Mouse (Mus musculus) forebrain, embryonic 11.5 days (tissue): ENCODE results near the gene Plk3. TPM values are rescaled to one million over a fixed set of nuclear protein-coding genes. Genes with fewer than 3 reads are reported as not detected.

Source experiments
- ATAC-seq: fragments of 200-750 bp; cut with Nextera tagmentation; replicated peaks from 2 replicates; pipeline ENCODE4 v1.8.0; 2017; ENCODE audit warnings: moderate TSS enrichment; ENCODE audit not compliant: low FRiP score
- DNase-seq: peaks from one replicate; pipeline ENCODE4 v3.0.0-alpha.2; 2017; ENCODE audit warnings: low spot score
- H3K27ac ChIP-seq: fragments of 300-500 bp; sonication (generic); 2 replicates; pipeline ENCODE4 v1.5.1; 2014; ENCODE audit warnings: low read depth, low read length
- H3K27me3 ChIP-seq: fragments of 300-500 bp; sonication (generic); 2 replicates; pipeline ENCODE4 v1.6.1; 2014; ENCODE audit warnings: mild to moderate bottlenecking, low read length, mixed read lengths; ENCODE audit not compliant: control insufficient read depth, insufficient read depth
- H3K36me3 ChIP-seq: fragments of 300-500 bp; sonication (generic); 2 replicates; pipeline ENCODE4 v1.6.1; 2014; ENCODE audit warnings: mild to moderate bottlenecking, low read length, moderate library complexity, mixed read lengths; ENCODE audit not compliant: control insufficient read depth, insufficient read depth
- H3K4me1 ChIP-seq: fragments of 300-500 bp; sonication (generic); replicated peaks from 2 replicates; pipeline ENCODE4 v1.6.1; 2014; ENCODE audit warnings: low read length, mixed read lengths; ENCODE audit not compliant: control insufficient read depth, insufficient read depth
- H3K4me2 ChIP-seq: fragments of 300-500 bp; sonication (generic); 2 replicates; pipeline ENCODE4 v1.6.1; 2014; ENCODE audit warnings: low read depth, mild to moderate bottlenecking, low read length, moderate library complexity, mixed read lengths; ENCODE audit not compliant: severe bottlenecking
- H3K4me3 ChIP-seq: fragments of 300-500 bp; sonication (generic); 2 replicates; pipeline ENCODE4 v1.5.1; 2014; ENCODE audit warnings: low read depth, low read length
- H3K9ac ChIP-seq: fragments of 300-500 bp; sonication (generic); 2 replicates; pipeline ENCODE4 v1.6.1; 2014; ENCODE audit warnings: low read length
- H3K9me3 ChIP-seq: fragments of 300-500 bp; sonication (generic); 2 replicates; pipeline ENCODE4 v1.6.1; 2016; ENCODE audit warnings: low read length, mixed read lengths; ENCODE audit not compliant: control insufficient read depth
- WGBS: fragments of 180-500 bp; shearing (Covaris S2); extraction: QIAGEN DNeasy Blood & Tissue Kit; methylation state at CpG from one replicate; pipeline ENCODE4 v1.1.7; 2014; 5-methylcytosine and 5-hydroxymethylcytosine counted together
- microRNA-seq: library from miRNA; unstranded; fragments of <30 nt; microRNA quantifications from one replicate; pipeline ENCODE4, GENCODE M21; 2016; ENCODE audit not compliant: insufficient number of aligned reads
- polyA plus RNA-seq: library from polyadenylated mRNA; unstranded; fragments of >200 nt; fragmentation: Nextera tagmentation; extraction: Ambion mirVana; gene quantifications from 2 replicates; pipeline ENCODE4 v1.2.1, GENCODE M21; 2014

Plk3 gene
- polyA plus RNA-seq, 1 experiment from 2014 or later, result 16.0 TPM

- Histone ChIP-seq H3K27me3 (no peaks in the 10 kb centered on the region), H3K4me1 (no peaks in the 10 kb centered on the region), H3K27ac (no peak overlapping the region), H3K9me3 (no peaks in the 10 kb centered on the region), H3K9ac (no peak overlapping the region), H3K4me3 (no peak overlapping the region), H3K36me3 (no peaks in the 10 kb centered on the region), H3K4me2 (no peak overlapping the region)
- ATAC-seq (no peak), DNase-seq (no peak)
- WGBS, result 87% methylated on average over 7 of the region's 7 CpGs
Observed at GRCm38 (mm10) chr4:117087948-117088640, 45.7 kb downstream of the Plk3 start.

Small RNAs within 50 kb of the gene (microRNA-seq; reads per million reads assigned to microRNA genes)
- gene Gm22398, result not detected

Other genes with a start within 250 kb of the Plk3 start
- 84.1 and 88.3 TPM in 2 replicates for gene Urod, start 139.6 kb downstream of the Plk3 start, polyA plus RNA-seq
- gene Hectd3, start 138.6 kb downstream of the Plk3 start, polyA plus RNA-seq, result 12.7 and 13.7 TPM in 2 replicates
- gene Eif2b3, start 114.6 kb downstream of the Plk3 start, polyA plus RNA-seq, result 45.7 and 47.5 TPM in 2 replicates
- 5.8 and 6.4 TPM in 2 replicates for gene Ptch2, start 37.9 kb downstream of the Plk3 start, polyA plus RNA-seq
- 4.1 and 6.5 TPM in 2 replicates for gene Btbd19, start 8.2 kb downstream of the Plk3 start, polyA plus RNA-seq
- not detected in 2 replicates for gene Tctex1d4, start 7.2 kb downstream of the Plk3 start, polyA plus RNA-seq
- gene Rps8, start 22.3 kb upstream of the Plk3 start, polyA plus RNA-seq, result 797 and 841 TPM in 2 replicates
- gene Kif2c, start 48.7 kb upstream of the Plk3 start, polyA plus RNA-seq, result 111 and 116 TPM in 2 replicates
- 6.4 and 9.0 TPM in 2 replicates for gene Tmem53, start 118.0 kb upstream of the Plk3 start, polyA plus RNA-seq
- 0.49 TPM in 1 of 2 replicates, not detected in the other for gene Armh1, start 118.2 kb upstream of the Plk3 start, polyA plus RNA-seq